Mouse (Mus musculus): ENCODE results near the gene Tbc1d7. TPM values are rescaled to one million over a fixed set of nuclear protein-coding genes. Genes with fewer than 3 reads are reported as not detected.

Tbc1d7 gene
- polyA plus RNA-seq, 1 experiment from 2014 or later, result 54.3 TPM

DNA sequence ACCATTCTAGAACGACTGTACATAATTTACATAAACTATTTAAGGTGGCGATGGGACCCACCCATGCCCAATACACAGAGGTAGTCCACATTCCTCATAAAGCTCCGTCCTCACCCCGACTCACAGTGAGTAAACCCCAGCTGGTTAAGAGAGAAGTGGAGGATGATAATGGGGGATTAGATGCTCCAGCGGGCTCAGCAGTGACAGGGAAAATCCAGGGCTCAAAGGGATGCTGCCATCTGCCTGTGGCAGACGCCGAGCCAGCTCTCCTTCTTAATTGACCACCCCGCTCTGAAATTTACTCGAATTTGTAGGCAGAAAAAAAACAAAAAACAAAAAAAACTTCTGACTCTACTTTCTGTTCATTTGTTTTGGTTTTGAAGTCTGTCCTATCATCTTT is 3.6 kb downstream of the Tbc1d7 start:
- H3K27me3 ChIP-seq, result no peaks in the 10 kb centered on the region
- WGBS, result 76% methylated on average over 9 of the region's 9 CpGs
- peaks cover 8% of the 10 kb centered on the region for H3K4me1 ChIP-seq
- no peak overlapping the region for H3K4me3 ChIP-seq
- no peak for ATAC-seq (ENCODE audit: insufficient number of reproducible peaks, insufficient read depth, low FRiP score, low TSS enrichment, low read depth)
- no peak overlapping the region for H3K27ac ChIP-seq
- no peaks in the 10 kb centered on the region for H3K9me3 ChIP-seq
- peaks cover 24% of the 10 kb centered on the region for H3K36me3 ChIP-seq
- H3K9ac ChIP-seq, result no peak overlapping the region
- H3K4me2 ChIP-seq, result no peak overlapping the region

DNA sequence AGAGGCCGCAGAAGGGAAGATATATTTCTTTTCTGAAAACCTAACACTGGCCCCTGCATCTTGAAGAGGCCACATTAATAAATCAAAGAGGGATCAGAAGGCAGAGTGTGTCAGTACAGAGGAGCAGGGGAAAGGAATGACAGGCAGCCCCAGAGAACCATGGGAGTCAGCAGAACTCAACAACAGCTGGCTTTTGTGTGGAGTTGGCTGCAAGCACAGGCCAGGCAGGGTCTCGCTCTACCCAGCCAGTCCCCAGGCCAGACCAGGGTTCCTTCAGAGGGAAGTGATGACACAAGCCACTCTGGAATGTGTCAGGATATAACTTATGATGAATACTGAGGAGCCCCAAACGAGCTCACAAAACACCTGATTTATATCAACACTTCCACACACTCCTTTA is 11.9 kb downstream of the Tbc1d7 start:
- no peak overlapping the region for H3K27ac ChIP-seq
- H3K36me3 ChIP-seq, result peaks cover 43% of the 10 kb centered on the region
- H3K27me3 ChIP-seq, result no peaks in the 10 kb centered on the region
- 66% methylated on average over 3 of the region's 3 CpGs for WGBS
- no peaks in the 10 kb centered on the region for H3K9me3 ChIP-seq
- H3K4me1 ChIP-seq, result no peaks in the 10 kb centered on the region
- no peak overlapping the region for H3K4me3 ChIP-seq
- no peak for ATAC-seq (ENCODE audit: insufficient number of reproducible peaks, insufficient read depth, low FRiP score, low TSS enrichment, low read depth)
- no peak overlapping the region for H3K9ac ChIP-seq
- no peak overlapping the region for H3K4me2 ChIP-seq

DNA sequence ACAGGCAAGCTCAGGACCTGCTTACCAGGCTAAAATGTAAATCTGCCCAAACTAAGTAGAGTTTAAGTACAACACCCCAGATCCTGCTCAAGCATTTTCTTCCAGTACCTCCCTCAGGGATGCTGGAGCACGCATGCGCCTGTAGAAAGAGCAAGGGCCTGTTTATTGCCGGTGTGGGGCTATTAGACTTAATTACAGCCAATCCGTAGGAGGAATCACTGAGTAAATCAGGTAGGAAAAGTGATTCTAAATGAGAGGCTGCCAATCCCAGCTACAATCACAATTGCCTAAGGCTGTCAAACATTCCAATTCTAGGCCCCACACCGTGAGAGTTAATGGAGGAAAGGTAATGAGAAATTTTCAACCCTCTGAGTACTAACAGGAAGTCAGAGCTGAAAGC is 13.0 kb downstream of the Tbc1d7 start:
- H3K4me3 ChIP-seq, result no peak overlapping the region
- no peaks in the 10 kb centered on the region for H3K27me3 ChIP-seq
- 46% methylated on average over 5 of the region's 5 CpGs for WGBS
- no peak overlapping the region for H3K4me2 ChIP-seq
- no peak overlapping the region for H3K9ac ChIP-seq
- ATAC-seq (ENCODE audit: insufficient number of reproducible peaks, insufficient read depth, low FRiP score, low TSS enrichment, low read depth), result no peak
- peaks cover 46% of the 10 kb centered on the region for H3K36me3 ChIP-seq
- no peaks in the 10 kb centered on the region for H3K4me1 ChIP-seq
- no peaks in the 10 kb centered on the region for H3K9me3 ChIP-seq
- no peak overlapping the region for H3K27ac ChIP-seq

DNA sequence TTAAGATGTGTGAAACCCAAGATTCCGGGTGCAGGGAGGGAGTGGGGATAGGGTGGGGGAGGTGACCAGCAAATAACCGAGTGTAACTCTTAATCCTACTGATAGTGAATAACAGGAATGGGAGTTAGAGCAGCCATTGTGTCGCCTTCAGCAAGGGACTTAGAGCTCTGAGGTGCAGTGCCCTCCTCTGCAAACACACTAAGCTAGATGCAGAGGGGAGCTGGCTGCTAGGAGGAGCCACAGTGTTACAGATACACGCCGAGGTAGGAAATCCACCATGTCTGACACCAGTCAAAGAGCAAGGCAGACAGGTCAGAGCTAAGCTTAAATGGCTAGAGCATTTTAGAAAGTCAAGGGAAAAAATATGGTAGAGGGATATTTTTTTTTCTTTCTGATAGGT is 13.9 kb downstream of the Tbc1d7 start:
- Histone ChIP-seq H3K4me3 (no peak overlapping the region), H3K27me3 (no peaks in the 10 kb centered on the region), H3K36me3 (peaks cover 52% of the 10 kb centered on the region), H3K9me3 (no peaks in the 10 kb centered on the region), H3K9ac (no peak overlapping the region), H3K4me1 (no peaks in the 10 kb centered on the region), H3K4me2 (no peak overlapping the region), H3K27ac (no peak overlapping the region)
- WGBS, result 44% methylated on average over 5 of the region's 5 CpGs
- no peak for ATAC-seq (ENCODE audit: insufficient number of reproducible peaks, insufficient read depth, low FRiP score, low TSS enrichment, low read depth)

DNA sequence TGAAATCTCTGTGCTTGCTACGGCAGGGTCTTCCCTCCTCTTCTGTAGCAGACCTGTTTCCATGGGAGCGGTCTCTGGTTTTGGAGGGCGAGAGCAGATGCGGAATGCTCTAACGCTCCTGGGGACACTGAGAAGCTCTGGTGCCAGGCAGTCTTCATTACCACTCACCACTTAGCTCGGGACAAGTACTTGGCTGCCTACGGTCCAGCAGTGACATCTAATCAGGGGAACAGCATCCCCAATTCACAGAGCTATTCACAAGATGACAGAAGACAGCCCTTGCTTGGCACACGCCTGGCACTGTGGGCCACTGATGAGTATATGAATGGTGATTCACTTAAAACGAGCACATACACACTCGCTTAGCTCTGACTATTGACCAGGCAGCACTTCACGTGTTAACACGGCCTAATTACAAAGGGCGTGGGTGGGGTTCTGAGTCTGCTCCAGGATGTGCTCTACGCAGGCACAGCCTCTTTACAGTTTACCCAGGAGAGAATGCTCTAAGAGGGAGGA is 19.2 kb downstream of the Tbc1d7 start:
- H3K9ac ChIP-seq, result no peak overlapping the region
- peaks cover 62% of the 10 kb centered on the region for H3K36me3 ChIP-seq
- H3K4me2 ChIP-seq, result no peak overlapping the region
- H3K9me3 ChIP-seq, result no peaks in the 10 kb centered on the region
- H3K27ac ChIP-seq, result no peak overlapping the region
- ATAC-seq (ENCODE audit: insufficient number of reproducible peaks, insufficient read depth, low FRiP score, low TSS enrichment, low read depth), result no peak
- no peaks in the 10 kb centered on the region for H3K27me3 ChIP-seq
- no peak overlapping the region for H3K4me3 ChIP-seq
- H3K4me1 ChIP-seq, result no peaks in the 10 kb centered on the region
- WGBS, result 89% methylated on average over 14 of the region's 14 CpGs

DNA sequence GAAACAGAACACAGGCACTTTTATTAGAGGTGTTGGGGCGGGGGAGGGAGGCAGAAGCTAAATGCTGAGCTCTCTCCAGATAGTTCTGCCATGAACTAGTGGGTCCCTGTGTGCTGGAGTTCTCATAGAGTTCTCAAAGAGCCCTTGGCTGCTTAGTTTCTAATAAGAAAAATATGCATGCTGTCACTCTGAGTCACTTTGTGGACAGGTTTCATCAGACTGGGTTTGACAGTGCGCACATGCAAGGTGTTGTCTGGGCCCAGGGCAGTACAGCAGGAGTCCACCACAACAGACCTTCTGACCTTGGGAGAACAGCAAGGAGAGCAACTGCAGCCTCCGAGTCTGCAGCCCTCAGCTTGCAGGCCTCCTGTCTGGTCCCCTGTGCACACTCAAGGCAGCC is 21.6 kb downstream of the Tbc1d7 start:
- ATAC-seq (ENCODE audit: insufficient number of reproducible peaks, insufficient read depth, low FRiP score, low TSS enrichment, low read depth), result no peak
- no peak overlapping the region for H3K27ac ChIP-seq
- H3K4me1 ChIP-seq, result no peaks in the 10 kb centered on the region
- H3K36me3 ChIP-seq, result peaks cover 51% of the 10 kb centered on the region
- H3K9ac ChIP-seq, result 0 out of 2 replicates have a peak overlapping the region, but pooled peaks have one; percentile 11
- WGBS, result 65% methylated on average over 3 of the region's 3 CpGs
- H3K4me3 ChIP-seq, result no peak overlapping the region
- H3K9me3 ChIP-seq, result no peaks in the 10 kb centered on the region
- H3K27me3 ChIP-seq, result no peaks in the 10 kb centered on the region
- no peak overlapping the region for H3K4me2 ChIP-seq

DNA sequence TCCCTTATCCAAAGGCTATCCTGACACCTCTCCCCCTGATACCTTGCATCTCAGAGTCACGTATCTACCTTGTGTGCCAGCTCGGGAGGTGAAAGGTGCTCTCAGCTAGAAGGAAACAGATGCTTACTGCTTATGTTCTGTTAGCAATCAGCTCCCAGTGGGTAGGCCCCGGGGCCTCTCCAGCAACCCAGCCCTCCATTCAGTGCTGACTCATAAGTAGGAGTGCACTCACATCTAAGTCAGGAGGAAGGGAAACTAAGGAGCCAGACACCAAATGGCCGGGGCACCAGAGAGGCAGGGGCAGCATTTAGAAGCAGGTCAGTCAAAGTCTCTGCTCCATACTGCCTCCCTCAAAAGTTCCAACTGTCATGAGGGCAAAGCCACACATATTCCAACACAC is 22.6 kb downstream of the Tbc1d7 start:
- 52% methylated on average over 4 of the region's 4 CpGs for WGBS
- no peak for ATAC-seq (ENCODE audit: insufficient number of reproducible peaks, insufficient read depth, low FRiP score, low TSS enrichment, low read depth)
- H3K27ac ChIP-seq, result no peak overlapping the region

DNA sequence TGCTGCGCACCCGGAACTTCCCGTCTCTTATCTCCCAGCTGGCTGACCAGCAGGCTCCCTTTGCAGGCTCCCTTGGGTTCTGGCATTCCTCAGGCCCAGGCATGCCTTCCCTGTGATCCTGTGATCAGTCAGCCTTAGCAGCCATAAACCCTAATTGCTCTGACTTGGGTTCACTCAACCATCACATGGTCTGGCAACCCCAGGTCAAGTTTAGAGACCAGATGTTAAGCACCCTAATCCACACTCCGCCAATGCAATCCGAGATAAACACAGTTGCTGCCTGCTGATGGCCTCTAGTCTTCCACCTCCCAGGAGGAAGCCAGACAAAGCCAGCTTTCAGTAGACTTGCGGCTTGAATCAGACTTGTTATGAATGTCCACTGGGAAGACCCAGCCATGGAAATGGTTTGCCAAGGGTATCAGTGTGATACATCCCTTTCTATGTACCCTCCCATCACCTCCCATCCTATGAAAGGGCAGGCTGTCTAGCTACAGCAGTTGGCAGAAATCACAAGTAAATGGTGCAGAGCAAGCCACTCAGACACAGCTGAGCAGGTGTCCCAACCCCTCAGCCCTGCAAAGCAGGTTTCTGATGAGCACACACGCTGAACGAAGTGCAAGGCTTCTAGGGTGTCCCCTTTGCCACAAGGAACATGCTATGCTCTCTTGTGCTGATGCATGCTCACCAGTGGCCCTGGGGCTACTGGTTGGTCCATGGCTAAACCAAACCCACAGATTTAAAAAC is 24.6 kb downstream of the Tbc1d7 start:
- Histone ChIP-seq H3K4me3 (no peak overlapping the region), H3K27me3 (no peaks in the 10 kb centered on the region), H3K36me3 (peaks cover 23% of the 10 kb centered on the region), H3K9me3 (no peaks in the 10 kb centered on the region), H3K4me2 (no peak overlapping the region), H3K4me1 (no peaks in the 10 kb centered on the region), H3K9ac (no peak overlapping the region), H3K27ac (no peak overlapping the region)
- WGBS, result 61% methylated on average over 8 of the region's 8 CpGs
- no peak for ATAC-seq (ENCODE audit: insufficient number of reproducible peaks, insufficient read depth, low FRiP score, low TSS enrichment, low read depth)

More for the DNA sequence above, 22.6 kb downstream of the Tbc1d7 start:
- Histone ChIP-seq H3K9me3 (no peaks in the 10 kb centered on the region), H3K9ac (no peak overlapping the region), H3K36me3 (peaks cover 42% of the 10 kb centered on the region), H3K4me2 (no peak overlapping the region), H3K27me3 (no peaks in the 10 kb centered on the region), H3K4me1 (no peaks in the 10 kb centered on the region), H3K4me3 (no peak overlapping the region)

DNA sequence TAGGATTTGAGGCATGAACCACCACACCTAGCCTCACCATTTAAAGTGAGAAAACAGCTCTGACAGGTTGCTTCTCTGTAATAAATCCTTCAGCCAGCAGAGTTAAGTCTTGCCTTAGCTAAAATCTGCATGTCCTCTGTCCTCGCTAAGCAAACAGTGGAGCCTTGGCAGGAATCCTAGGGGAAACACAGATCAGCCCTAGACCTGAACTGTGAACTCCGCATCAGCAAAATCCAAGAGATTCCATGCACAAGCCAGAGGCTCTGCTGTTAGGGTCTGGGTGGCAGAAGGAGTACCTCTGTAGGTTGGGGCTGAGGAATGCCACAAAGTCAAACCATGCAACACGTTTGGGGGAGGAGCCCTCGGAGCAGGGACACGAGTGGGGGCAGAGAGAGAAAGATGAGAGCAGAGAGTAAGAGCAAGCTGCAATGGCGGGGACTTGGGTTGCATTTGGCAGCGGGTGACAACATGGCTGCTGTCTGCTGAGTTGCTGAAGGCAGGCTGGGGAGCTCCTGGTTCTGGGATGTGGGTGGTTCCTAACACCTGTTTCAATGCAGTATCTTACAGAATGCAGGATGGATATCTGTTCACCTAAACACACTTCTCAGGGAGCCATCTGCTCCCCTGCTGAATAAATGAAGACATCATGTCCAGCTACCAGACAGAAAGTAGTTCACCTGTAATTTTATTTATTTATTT is 26.4 kb downstream of the Tbc1d7 start:
- no peak overlapping the region for H3K9ac ChIP-seq
- no peak overlapping the region for H3K27ac ChIP-seq
- H3K4me2 ChIP-seq, result no peak overlapping the region
- WGBS, result 75% methylated on average over 7 of the region's 7 CpGs
- 0 out of 2 replicates have a peak, but pooled peaks cover 13% of the 10 kb centered on the region for H3K36me3 ChIP-seq
- no peak overlapping the region for H3K4me3 ChIP-seq
- no peaks in the 10 kb centered on the region for H3K27me3 ChIP-seq
- no peaks in the 10 kb centered on the region for H3K4me1 ChIP-seq
- H3K9me3 ChIP-seq, result no peaks in the 10 kb centered on the region
- no peak for ATAC-seq (ENCODE audit: insufficient number of reproducible peaks, insufficient read depth, low FRiP score, low TSS enrichment, low read depth)

DNA sequence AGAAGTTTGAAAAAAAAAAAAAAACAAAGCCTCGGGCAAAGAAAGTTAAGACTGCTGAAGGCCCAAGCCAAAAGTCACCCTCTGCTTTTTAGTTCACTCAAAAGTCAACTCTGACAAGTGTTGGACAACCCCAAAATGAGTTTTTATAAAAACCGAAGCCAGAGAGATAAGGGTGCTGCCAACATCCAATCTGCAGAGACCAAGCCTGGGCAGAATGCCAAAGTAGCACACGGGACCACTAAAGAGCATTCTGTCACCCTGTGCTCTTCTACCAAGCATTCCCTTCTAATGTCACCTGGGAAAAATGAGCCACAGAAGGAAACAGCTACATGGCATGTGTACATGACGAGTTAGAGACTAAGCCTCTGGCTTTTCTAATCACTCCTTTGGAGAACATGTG is 36.8 kb downstream of the Tbc1d7 start:
- no peak overlapping the region for H3K4me2 ChIP-seq
- H3K36me3 ChIP-seq, result no peaks in the 10 kb centered on the region
- H3K4me1 ChIP-seq, result peaks cover 9% of the 10 kb centered on the region; the same call in 1 of the 2 replicates
- no peak overlapping the region for H3K27ac ChIP-seq
- no peak overlapping the region for H3K4me3 ChIP-seq
- H3K9ac ChIP-seq, result no peak overlapping the region
- 67% methylated on average over 4 of the region's 4 CpGs for WGBS
- H3K9me3 ChIP-seq, result no peaks in the 10 kb centered on the region
- no peaks in the 10 kb centered on the region for H3K27me3 ChIP-seq
- ATAC-seq (ENCODE audit: insufficient number of reproducible peaks, insufficient read depth, low FRiP score, low TSS enrichment, low read depth), result no peak

DNA sequence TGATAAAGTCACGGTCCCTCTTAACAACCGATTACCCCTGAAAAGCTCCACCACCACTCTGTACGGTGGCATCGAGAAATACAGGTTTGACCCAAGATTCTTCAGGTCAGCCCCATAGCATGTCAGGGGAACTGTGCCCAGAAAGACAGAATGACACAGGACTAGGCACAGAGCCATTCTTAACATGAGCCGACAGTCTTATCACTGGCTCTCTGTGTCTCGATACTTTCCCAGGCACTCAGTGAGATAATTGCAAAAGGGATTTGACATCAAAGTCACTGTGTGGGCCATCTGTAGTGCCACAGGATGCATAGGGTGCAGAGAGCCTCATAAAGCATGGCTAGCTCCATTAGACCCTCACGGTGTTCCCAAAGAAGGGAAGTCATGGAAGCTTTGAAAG is 37.9 kb downstream of the Tbc1d7 start:
- H3K4me2 ChIP-seq, result no peak overlapping the region
- peaks cover 9% of the 10 kb centered on the region; the same call in 1 of the 2 replicates for H3K4me1 ChIP-seq
- H3K27me3 ChIP-seq, result no peaks in the 10 kb centered on the region
- H3K36me3 ChIP-seq, result no peaks in the 10 kb centered on the region
- H3K4me3 ChIP-seq, result no peak overlapping the region
- no peak for ATAC-seq (ENCODE audit: insufficient number of reproducible peaks, insufficient read depth, low FRiP score, low TSS enrichment, low read depth)
- H3K9ac ChIP-seq, result no peak overlapping the region
- no peaks in the 10 kb centered on the region for H3K9me3 ChIP-seq
- 80% methylated on average over 7 of the region's 7 CpGs for WGBS
- no peak overlapping the region for H3K27ac ChIP-seq

DNA sequence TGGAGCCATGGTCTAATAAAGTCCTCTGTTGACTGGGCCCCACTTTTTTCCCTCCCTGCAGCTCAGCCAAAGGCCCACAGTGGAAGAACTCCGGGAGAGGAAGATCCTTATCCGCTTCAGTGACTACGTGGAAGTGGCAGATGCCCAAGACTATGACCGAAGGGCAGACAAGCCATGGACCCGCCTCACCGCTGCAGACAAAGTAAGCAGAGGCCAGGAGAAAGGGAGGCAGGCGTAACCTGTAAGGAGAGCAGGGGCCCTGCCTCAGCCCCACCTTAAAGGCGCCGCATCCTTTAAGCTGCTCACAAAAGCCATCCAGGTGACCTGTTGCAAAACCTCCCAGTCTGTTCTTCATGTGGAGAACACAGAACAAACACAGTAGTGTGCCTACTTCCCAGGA is 38.4 kb downstream of the Tbc1d7 start:
- H3K4me3 ChIP-seq, result no peak overlapping the region
- 71% methylated on average over 9 of the region's 9 CpGs for WGBS
- H3K27me3 ChIP-seq, result no peaks in the 10 kb centered on the region
- no peaks in the 10 kb centered on the region for H3K9me3 ChIP-seq
- no peak for ATAC-seq (ENCODE audit: insufficient number of reproducible peaks, insufficient read depth, low FRiP score, low TSS enrichment, low read depth)
- peaks cover 9% of the 10 kb centered on the region; the same call in 1 of the 2 replicates for H3K4me1 ChIP-seq
- H3K9ac ChIP-seq, result no peak overlapping the region
- H3K4me2 ChIP-seq, result no peak overlapping the region
- H3K36me3 ChIP-seq, result no peaks in the 10 kb centered on the region
- no peak overlapping the region for H3K27ac ChIP-seq

All from embryonic facial prominence, embryonic 13.5 days (tissue).